Mouse (Mus musculus): ENCODE measurements around the gene P3h2. TPM values are rescaled to one million over a fixed set of nuclear protein-coding genes. Genes with fewer than 3 reads are reported as not detected.

Gene P3h2
- polyA plus RNA-seq, 1 experiment from 2014 or later = 0.71 TPM

- Histone ChIP-seq H3K36me3 (ENCODE audit: control insufficient read depth, insufficient read depth) (no peaks in the 10 kb centered on the region), H3K9me3 (replicated peaks; ENCODE audit: control insufficient read depth, low read length) (no peaks in the 10 kb centered on the region), H3K27me3 (ENCODE audit: control insufficient read depth, insufficient read depth, low read depth, low read length) (no peaks in the 10 kb centered on the region), H3K4me1 (ENCODE audit: control insufficient read depth, low read depth, low read length) (no peaks in the 10 kb centered on the region), H3K4me2 (ENCODE audit: low read depth, low read length) (no peak overlapping the region), H3K9ac (ENCODE audit: low read depth, low read length) (no peak overlapping the region), H3K4me3 (ENCODE audit: low read depth, low read length) (no peak overlapping the region), H3K27ac (ENCODE audit: low read length) (no peak overlapping the region)
- WGBS (ENCODE audit: insufficient replicate concordance) = 57% methylated on average over 2 of the region's 2 CpGs
- ATAC-seq (ENCODE audit: low read depth) = no peak
These were observed 171.4 kb downstream of the P3h2 start for GRCm38 (mm10) chr16:25934181-25934580.

GRCm38 (mm10) chr16:25912185-25912584 lies 193.4 kb downstream of the P3h2 start:
- ATAC-seq (ENCODE audit: low read depth) = no peak
- Histone ChIP-seq H3K4me1 (ENCODE audit: control insufficient read depth, low read depth, low read length) (no peaks in the 10 kb centered on the region), H3K9ac (ENCODE audit: low read depth, low read length) (no peak overlapping the region), H3K9me3 (replicated peaks; ENCODE audit: control insufficient read depth, low read length) (no peaks in the 10 kb centered on the region), H3K36me3 (ENCODE audit: control insufficient read depth, insufficient read depth) (no peaks in the 10 kb centered on the region), H3K27me3 (ENCODE audit: control insufficient read depth, insufficient read depth, low read depth, low read length) (no peaks in the 10 kb centered on the region), H3K4me3 (ENCODE audit: low read depth, low read length) (no peak overlapping the region), H3K27ac (ENCODE audit: low read length) (no peak overlapping the region), H3K4me2 (ENCODE audit: low read depth, low read length) (no peak overlapping the region)
- WGBS (ENCODE audit: insufficient replicate concordance) = 18% methylated on average over 1 of the region's 1 CpGs
